Mouse (Mus musculus) gastrocnemius, postnatal 14 days (tissue): ENCODE measurements around the gene Lpar1. TPM values are rescaled to one million over a fixed set of nuclear protein-coding genes. Genes with fewer than 3 reads are reported as not detected.

Experiments used
- DNase-seq: peaks from one replicate; pipeline ENCODE4 v3.0.0; 2021; ENCODE audit warnings: mixed read lengths
- intact Hi-C: fragments of 180-260 bp; cut with DNase I; formaldehyde crosslinking; loops from one replicate; pipeline ENCODE4 v1.15.1; 2025; ENCODE audit warnings: low total_unique reads
- long read RNA-seq, 2 experiments: library from polyadenylated mRNA; stranded (forward); transcript quantifications; one replicate each; pipeline ENCODE4 v2.0.0; 2021
- total RNA-seq, 2 experiments: library from RNA; stranded (reverse); gene quantifications; 2 replicates each; pipeline ENCODE4 v1.2.3; 2021

Lpar1 gene
- total RNA-seq = 10 to 100 TPM; 20.2 to 27.2 TPM
- long read RNA-seq, experiment 1, transcript Lpar1-201 (4 exons, 3,512 nt) = major isoform, 9 of 17 reads
- long read RNA-seq, experiment 1, partial matches to known transcripts = 0 of 17 reads
- long read RNA-seq, experiment 1, other reads (novel, unspliced or antisense) = 8 of 17 reads
- long read RNA-seq, experiment 2, transcript Lpar1-201 (4 exons, 3,512 nt) = major isoform, 9 of 18 reads
- long read RNA-seq, experiment 2, partial matches to known transcripts = 5 of 18 reads
- long read RNA-seq, experiment 2, other reads (novel, unspliced or antisense) = 4 of 18 reads

DNA sequence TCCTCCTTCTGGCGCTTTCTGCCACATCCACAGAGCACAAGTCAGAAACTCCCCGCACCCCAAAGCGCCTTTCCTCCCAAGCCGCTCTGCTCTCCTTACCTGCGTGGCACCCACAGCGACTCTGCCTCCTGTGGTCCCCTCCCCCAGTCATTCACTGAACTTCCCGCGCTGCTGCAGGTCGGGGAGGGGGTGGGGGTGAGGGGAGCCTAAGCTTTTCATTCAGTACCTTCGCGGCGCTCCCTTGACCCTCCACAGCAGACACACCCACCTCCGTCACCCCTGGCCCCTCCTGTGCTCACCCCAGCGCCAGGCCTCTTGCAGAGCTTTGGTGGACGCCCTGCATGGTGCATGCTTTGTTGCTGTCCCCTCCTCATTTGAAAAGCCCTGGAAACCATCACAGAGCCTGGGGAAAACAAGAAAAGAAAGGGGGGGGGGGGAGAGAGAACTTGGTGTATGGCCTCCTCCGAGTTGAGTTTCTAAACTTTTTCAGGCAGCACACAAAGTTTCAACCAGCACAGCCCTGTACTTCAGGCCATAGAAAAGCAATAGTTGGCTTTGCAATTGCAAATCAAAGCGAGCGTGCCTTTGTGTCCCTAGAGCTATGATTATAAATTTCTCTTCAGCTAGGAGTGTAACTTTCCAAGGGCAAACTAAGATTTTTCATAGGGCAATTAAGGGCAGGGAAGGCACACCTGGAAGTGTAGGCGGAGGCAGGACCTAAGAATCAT, at the start of gene Lpar1:
Gene Lpar1, minus strand, starts transcription at position 268 of the 728 bp plus-strand sequence.
- intact Hi-C loops = loop anchor here (5.0 to 10.0 kb wide), 2 partner anchors 199 to 289 kb away; no protein-coding TSS in a partner anchor
- DNase-seq = peak; percentile 61

GRCm38 (mm10) chr4:58585942-58586341, 32.2 kb upstream of the Lpar1 start:
- DNase-seq = no peak

GRCm38 (mm10) chr4:58581191-58581590, 27.5 kb upstream of the Lpar1 start:
- no peak for DNase-seq
- intact Hi-C loops = no loop called here

More at GRCm38 (mm10) chr4:58585942-58586341, 32.2 kb upstream of the Lpar1 start:
- intact Hi-C loops = no loop called here

DNA sequence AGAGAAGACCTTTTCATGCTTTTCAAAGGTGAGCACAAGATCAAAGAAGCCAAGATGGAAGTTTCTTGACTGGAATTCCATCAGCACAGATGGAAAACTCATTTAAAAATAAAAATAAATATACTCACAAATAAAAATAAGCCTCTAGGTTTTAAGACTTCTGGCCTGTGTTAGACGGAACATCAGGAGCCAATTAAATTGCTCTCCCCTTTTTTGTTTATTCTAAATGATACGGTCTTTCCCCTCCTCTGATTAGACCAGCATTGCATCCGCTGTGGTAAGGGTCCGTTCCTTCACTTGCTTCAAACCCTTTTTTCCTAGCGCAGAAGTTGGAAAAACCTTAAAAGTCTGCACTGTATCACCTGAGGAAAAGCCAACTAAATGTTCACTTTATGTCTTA, 26.8 kb upstream of the Lpar1 start:
- intact Hi-C loops = no loop called here
- DNase-seq = no peak

DNA sequence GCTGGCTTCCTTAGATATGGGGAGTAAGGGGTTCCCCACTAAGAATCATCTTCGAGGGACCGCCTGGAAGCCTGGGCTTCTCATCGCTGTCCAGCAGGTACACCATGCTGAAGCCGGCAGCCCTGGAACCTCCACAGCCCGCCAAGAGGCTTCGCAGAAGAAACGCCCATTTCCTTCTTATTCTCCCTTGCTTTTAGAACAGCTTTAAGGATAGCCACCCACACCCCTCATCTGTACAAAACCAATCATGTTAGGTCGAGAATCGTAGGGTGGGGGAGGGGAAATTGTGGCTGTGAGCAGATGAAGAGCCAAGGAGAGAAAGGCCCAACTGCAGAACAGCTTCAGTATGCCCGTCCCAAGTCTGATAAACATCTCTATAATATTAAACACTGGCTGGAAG, 26.4 kb upstream of the Lpar1 start:
- no peak for DNase-seq
- intact Hi-C loops = no loop called here

DNA sequence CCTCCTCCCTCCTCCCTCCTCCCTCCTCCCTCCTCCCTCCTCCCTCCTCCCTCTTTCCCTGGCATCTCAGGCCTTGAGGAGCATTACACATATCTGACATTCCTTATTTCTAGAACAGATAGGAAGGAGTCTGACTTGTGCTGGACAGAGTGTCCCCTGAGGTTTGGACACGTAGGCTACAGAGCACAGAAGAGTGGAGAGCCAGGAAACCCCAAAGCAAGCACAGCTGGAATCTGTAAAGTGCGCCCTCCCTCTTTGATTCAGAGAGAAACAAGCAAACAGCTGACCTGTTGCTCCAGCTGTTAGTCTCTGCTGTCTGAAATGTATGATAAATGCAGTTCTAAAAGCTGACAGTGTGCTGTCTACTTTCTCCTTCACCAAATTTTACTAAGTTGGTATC, 24.8 kb upstream of the Lpar1 start:
- DNase-seq = no peak
- intact Hi-C loops = no loop called here

DNA sequence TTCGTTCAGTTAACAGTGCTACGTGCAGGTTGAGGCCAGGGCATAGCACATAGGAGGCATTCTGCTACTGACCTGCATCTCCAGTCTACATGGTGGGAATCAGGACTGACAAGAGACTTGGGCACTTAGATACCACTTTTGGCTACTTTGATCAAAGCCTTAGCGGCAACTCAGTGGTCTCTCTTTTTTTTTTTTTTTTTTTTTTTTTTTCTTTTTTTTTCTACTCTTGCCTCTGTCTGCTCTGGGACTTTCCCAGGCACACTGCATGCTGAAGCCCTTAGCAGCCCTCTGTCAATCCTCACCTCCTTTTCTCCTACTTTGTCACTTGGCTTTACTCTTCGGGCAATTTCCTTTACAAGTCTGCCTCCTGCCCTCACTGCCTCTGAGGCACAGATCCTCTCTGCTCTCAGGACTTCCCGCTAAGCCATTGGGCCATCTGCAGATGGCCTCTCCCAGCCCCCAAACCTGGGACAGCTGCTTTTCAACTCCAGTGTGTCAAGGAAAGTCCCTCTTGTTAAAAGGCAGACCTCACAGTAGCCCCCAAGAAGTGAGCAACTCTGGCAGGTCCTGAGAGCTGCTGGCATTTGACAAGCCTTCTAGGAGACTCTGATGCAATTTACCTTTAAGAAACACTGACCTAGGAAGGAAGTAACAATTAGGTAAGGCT, 23.8 kb upstream of the Lpar1 start:
- DNase-seq = no peak
- intact Hi-C loops = no loop called here

GRCm38 (mm10) chr4:58575831-58576230, 22.1 kb upstream of the Lpar1 start:
- peak; percentile 36 for DNase-seq
- intact Hi-C loops = no loop called here

DNA sequence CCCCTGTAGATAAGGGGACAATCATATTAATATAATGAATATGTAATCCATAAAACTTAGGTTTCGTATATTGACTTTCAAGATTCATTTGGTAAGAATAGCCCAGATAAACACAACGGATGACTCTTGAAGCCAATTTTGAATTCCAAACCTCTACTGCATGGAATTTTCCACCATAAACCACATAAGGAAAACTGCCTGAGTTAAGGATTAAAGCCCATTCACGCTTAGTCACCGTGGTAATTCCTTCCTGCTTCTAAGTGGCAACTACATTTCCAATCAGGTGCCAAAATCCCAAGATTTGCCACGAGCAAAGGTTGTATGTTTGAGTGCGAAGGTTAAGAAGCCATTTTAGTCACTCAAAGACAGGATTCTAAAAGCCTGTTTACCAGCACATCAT, 20.3 kb upstream of the Lpar1 start:
- intact Hi-C loops = no loop called here
- no peak for DNase-seq

- no peak for DNase-seq
- intact Hi-C loops = no loop called here
Observed at GRCm38 (mm10) chr4:58572446-58572845, 18.7 kb upstream of the Lpar1 start.

GRCm38 (mm10) chr4:58571661-58572060, 18.0 kb upstream of the Lpar1 start:
- DNase-seq = no peak
- intact Hi-C loops = no loop called here

DNA sequence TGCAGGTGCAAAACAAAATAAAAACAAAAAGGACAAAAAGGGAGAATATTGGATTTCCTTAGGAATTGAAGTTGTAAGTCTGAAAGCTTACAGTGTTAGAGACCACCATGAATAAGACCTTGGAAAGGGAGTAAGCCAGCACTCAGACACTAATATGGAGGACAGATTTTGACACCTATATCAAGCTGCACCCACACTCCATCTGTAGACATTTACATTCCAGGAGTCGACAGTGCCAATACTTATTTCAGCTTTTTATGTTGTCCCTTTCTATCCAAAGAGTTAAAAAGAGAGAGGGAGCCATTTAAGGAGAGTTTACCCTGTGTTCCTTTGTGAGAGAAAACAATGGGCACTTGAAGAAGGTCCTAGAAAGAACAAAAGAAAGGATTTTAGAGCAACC, 17.5 kb upstream of the Lpar1 start:
- intact Hi-C loops = no loop called here
- no peak for DNase-seq

GRCm38 (mm10) chr4:58568486-58568885, 14.8 kb upstream of the Lpar1 start:
- intact Hi-C loops = no loop called here
- peak; percentile 34 for DNase-seq

GRCm38 (mm10) chr4:58562776-58563175, 9.1 kb upstream of the Lpar1 start:
- intact Hi-C loops = no loop called here
- DNase-seq = no peak

DNA sequence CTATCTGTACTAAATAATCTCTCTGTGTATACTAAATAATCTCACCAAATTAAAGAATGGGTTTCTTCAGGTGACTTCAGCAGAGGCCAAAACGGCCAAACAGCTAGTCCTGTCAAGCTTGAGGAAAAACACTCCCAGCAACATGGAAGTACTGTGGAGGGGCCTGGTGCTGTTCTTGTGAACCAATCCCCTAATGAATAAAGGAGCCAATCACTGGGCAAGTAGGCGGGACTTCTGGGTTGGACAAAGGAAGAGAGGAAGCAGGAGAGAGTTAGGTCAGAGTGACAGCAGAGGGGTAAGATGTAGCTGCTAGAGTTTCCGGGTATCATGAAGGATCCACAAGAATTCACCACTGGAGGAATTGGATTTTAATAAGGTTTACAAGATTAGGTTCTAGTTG, 3.3 kb upstream of the Lpar1 start:
- no peak for DNase-seq
- intact Hi-C loops = loop anchor here (10.0 kb wide), 1 partner anchor 292 kb away; no protein-coding TSS in a partner anchor

DNA sequence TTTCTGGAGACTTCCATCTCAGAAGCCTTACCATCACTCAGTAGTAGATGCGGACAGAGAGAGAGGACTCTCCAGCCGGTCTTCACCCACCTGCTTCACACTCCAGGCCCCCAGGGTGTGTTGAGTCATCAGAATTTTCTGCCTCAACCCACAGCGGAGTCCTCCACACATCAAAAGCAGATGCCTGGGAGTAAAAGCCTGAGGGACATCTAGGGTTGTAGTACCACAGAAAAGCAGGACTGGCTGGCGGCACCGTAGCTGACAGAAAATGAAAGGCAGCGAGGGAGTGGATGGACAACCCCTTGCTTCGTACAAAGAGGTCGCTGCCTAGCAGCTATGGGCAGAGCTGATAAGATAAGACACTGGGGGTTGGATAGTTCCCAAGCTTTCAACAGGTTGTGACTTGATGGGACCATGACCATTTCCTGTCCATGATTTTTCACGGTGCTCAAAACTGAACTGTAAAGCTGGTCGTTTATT, 701 bp upstream of the Lpar1 start:
- intact Hi-C loops = loop anchor here (5.0 to 10.0 kb wide), 2 partner anchors 198 to 290 kb away; no protein-coding TSS in a partner anchor

DNA sequence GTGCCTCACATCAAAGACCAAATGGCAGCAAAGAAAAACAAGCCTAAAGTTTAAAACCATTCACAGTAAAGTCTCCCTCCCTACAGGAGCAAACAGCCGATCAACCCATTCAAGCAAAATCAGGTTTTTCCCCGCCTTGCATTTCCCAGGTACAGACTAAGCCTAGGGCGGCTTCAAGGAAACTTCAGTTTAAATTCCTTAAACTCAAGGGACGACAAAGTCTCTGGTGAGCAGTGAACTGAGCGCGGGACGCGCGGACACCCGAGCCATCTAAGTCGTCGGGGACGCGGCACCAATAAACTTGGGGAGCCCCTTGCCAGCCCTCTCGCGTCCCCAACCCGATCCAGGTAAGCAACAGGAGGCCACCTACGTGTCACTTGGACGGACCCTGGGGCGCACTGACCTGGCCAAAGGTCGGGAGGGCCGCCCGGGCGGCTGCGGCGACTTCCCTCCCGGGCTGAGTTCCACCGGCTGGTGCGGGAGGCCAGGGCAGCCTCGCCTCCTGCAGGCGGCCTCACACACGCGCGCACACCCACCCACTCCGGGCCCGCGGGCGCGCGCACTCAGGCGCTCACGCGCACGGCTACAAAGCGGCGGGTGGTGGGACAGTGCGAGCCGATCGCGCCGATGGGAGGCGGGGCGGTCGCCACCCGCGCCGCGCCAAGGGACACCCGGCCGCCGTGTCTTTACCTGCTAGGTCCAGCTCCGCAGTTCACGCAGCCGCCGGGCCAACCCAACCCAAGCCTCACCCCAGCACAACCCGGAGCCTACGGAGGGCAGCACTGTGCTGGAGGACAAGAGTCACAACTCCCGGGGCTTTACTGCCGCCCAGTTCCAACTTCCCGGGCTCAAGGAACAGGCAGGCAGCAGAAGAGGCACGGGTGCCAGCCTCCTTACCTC, 717 bp downstream of the Lpar1 start:
- peak; percentile 85 for DNase-seq
- intact Hi-C loops = loop anchor here (5.0 to 10.0 kb wide), 2 partner anchors 199 to 288 kb away; no protein-coding TSS in a partner anchor

More for the DNA sequence above, 701 bp upstream of the Lpar1 start:
- no peak for DNase-seq

GRCm38 (mm10) chr4:58552229-58552628, 1.5 kb downstream of the Lpar1 start:
- intact Hi-C loops = loop anchor here (5.0 to 10.0 kb wide), 2 partner anchors 200 to 287 kb away; no protein-coding TSS in a partner anchor
- no peak for DNase-seq

GRCm38 (mm10) chr4:58551820-58552219, 1.9 kb downstream of the Lpar1 start:
- intact Hi-C loops = loop anchor here (5.0 to 10.0 kb wide), 2 partner anchors 200 to 287 kb away; no protein-coding TSS in a partner anchor

More at GRCm38 (mm10) chr4:58551820-58552219, 1.9 kb downstream of the Lpar1 start:
- peak; percentile 87 for DNase-seq
